Mouse (Mus musculus) fibroblast of lung, adult 2 months (primary cell): ENCODE data around the gene Gm21866.
"Not testable (repeated sequence)": the region's sequence is repeated elsewhere in the genome, so short reads cannot be mapped to it uniquely, and the experiment has no call there.

Source experiments
- DNase-seq: peaks from one replicate; pipeline ENCODE4 v3.0.0-alpha.2; 2011; ENCODE audit warnings: low read depth

Gm21866 gene

GRCm38 (mm10) chrY:13465479-13465878 is at the start of gene Gm21866:
Gm21866 (minus strand) TSS chrY:13465579.
- not testable (repeated sequence) for DNase-seq

- DNase-seq: not testable (repeated sequence)
Observed at GRCm38 (mm10) chrY:13493726-13494125, 28.3 kb upstream of the Gm21866 start, which contains the start of gene Gm20773. Gm20773 (plus strand) TSS chrY:13494026.
